7 mouse cellular contexts compared by ENCODE assay signal in the genomic region with DNA sequence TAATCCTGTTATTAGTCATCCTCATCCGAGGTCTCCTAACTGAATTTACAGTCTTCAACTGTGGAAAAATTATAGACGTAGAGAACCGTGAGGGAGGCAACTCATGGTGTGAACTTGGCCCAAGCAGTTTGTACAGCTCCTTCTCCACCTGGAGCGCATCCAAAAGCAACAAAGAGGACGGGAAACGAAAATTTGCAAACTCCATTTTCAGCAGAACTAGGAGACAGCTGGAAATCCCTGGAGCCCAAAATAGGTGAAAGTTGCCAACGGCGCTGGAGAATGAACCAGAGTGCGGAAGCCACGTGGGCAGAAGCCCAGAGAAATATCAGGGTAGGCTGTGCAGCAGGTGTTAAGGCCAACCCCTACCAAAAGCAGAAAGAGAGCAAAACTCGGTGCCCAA.
DNase-seq lines count a peak whose midpoint lies in the region; ATAC-seq and TF ChIP-seq lines count a peak whose summit lies in the region.

No protein-coding gene starts in this region.

- no peak for TF ChIP-seq CTCF in layer of hippocampus, adult 2 months (conservative IDR thresholded peaks at IDR 0.05)

- DNase-seq in urinary bladder, postnatal 25 days (ENCODE audit: low spot score) = peak; percentile 19
- no peak for DNase-seq in urinary bladder, postnatal 10 days (ENCODE audit: low spot score)
- DNase-seq in heart, adult 9 months (ENCODE audit: low spot score in 2 of 2) = peak; percentile 88 to 89
- DNase-seq in layer of hippocampus, adult 2 months (ENCODE audit: low spot score in 2 of 2) = peak; percentile 17 to 31
- DNase-seq in ovary, postnatal 14 days (ENCODE audit: low spot score) = peak; percentile 32
- no peak for DNase-seq in B cell, adult 2 months

- no peak overlapping the region; the same call in 1 of the 2 replicates for H3K4me3 ChIP-seq in layer of hippocampus, adult 2 months

- no peak for ATAC-seq in erythroblast, adult 5-6 weeks (replicated peaks; ENCODE audit: low FRiP score, poor library complexity, severe bottlenecking)

- peak overlapping the region; percentile 8; the same call in 1 of the 2 replicates for H3K27ac ChIP-seq in layer of hippocampus, adult 2 months

Comparison
In these comparisons a context has a peak if more than half of its experiments do, and no peak if none do; other contexts are left out.
1. DNase-seq: peak in urinary bladder, postnatal 25 days (single experiment), heart, adult 9 months (2 of 2), layer of hippocampus, adult 2 months (2 of 2) and ovary, postnatal 14 days (single experiment); none in urinary bladder, postnatal 10 days (single experiment) and B cell, adult 2 months (0 of 2).